Mouse (Mus musculus) embryonic facial prominence, embryonic 10.5 days (tissue): ENCODE results near the gene Rsg1. TPM values are rescaled to one million over a fixed set of nuclear protein-coding genes. Genes with fewer than 3 reads are reported as not detected.

Experiments used
- DNase-seq: peaks from one replicate; pipeline ENCODE4 v3.0.0-alpha.2; 2017; ENCODE audit warnings: low spot score
- H3K27ac ChIP-seq: fragments of 300-500 bp; sonication (generic); replicated peaks from 2 replicates; pipeline ENCODE4 v1.5.1; 2016; ENCODE audit warnings: mild to moderate bottlenecking
- H3K27me3 ChIP-seq: fragments of 300-500 bp; sonication (generic); replicated peaks from 2 replicates; pipeline ENCODE4 v1.6.1; 2016; ENCODE audit warnings: low read depth, mild to moderate bottlenecking; ENCODE audit not compliant: poor library complexity, severe bottlenecking
- H3K36me3 ChIP-seq: fragments of 300-500 bp; sonication (generic); replicated peaks from 2 replicates; pipeline ENCODE4 v1.6.1; 2016; ENCODE audit warnings: mild to moderate bottlenecking, moderate library complexity
- H3K4me1 ChIP-seq: fragments of 300-500 bp; sonication (generic); 2 replicates; pipeline ENCODE4 v1.6.1; 2016
- H3K4me3 ChIP-seq: fragments of 300-500 bp; sonication (generic); 2 replicates; pipeline ENCODE4 v1.5.1; 2016; ENCODE audit warnings: mild to moderate bottlenecking, moderate library complexity
- H3K9me3 ChIP-seq: fragments of 300-500 bp; sonication (generic); 2 replicates; pipeline ENCODE4 v1.6.1; 2016; ENCODE audit warnings: mild to moderate bottlenecking
- WGBS: fragments of 180-500 bp; shearing (Covaris S2); methylation state at CpG from one replicate; pipeline ENCODE4 v1.1.7; 2016; 5-methylcytosine and 5-hydroxymethylcytosine counted together
- polyA plus RNA-seq: library from polyadenylated mRNA; unstranded; fragments of >200 nt; fragmentation: Nextera tagmentation; extraction: Ambion mirVana; gene quantifications from 2 replicates; pipeline ENCODE4 v1.2.1, GENCODE M21; 2016

Gene Rsg1
- polyA plus RNA-seq, 1 experiment from 2014 or later: 8.5 TPM

DNA sequence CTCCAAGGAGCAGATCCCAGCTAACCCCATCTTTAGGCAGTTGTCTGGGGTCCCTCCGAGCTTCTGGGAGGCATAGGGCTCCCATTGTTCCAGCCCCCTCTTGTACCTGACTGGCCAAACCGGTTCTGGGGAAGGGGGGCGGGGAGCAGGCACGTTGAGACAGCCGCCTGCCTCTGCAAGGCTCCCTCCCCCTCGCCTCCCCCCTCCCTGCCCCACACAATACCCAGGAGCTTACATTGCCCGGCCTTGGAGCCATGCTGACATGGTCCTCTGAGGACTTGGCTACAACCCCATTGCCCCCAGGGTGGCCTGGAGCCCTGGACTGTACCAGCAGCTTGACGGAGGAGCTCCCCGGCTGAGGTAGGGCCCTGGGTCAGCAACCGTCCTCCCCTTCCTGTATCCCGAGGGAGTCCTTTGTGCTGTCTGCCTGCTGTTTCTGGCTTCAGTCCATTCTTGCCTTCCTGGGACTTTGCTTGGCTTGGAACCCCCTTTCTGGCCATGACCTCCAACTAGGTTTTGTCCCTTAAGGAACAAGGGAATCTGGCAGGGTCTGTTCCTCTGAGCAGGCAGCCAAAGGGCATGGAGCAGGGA, 29.0 kb downstream of the Rsg1 start:
- H3K27me3 ChIP-seq: peaks cover 100% of the 10 kb centered on the region
- DNase-seq: peak; percentile 74
- H3K9me3 ChIP-seq: no peaks in the 10 kb centered on the region
- 0 out of 2 replicates have a peak, but pooled peaks cover 3% of the 10 kb centered on the region for H3K36me3 ChIP-seq
- H3K4me3 ChIP-seq: peak overlapping the region; percentile 48
- peaks cover 83% of the 10 kb centered on the region for H3K4me1 ChIP-seq
- WGBS: 5% methylated on average over 11 of the region's 11 CpGs
- H3K27ac ChIP-seq: peak overlapping the region; percentile 57

DNA sequence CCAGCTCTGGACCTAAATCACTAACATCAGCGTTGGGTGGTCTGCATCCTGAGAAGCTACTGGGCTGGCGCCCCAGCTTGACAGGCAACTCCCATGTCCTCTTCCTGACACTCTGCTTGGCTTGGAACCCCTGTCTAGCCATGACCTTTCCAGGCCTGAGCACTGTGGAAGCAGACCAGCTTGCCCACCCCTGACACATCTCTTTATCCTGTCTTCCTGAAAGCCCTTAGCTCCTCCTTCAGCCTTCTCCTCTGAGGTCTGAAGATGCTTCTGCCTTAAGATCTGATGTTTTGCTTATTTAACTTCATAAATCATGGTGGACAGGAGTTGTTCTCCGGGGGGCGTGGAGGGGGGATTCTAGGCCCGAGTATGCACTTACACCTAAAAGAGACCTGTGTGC, 29.9 kb downstream of the Rsg1 start:
- Histone ChIP-seq H3K27ac (0 out of 2 replicates have a peak overlapping the region, but pooled peaks have one; percentile 57), H3K27me3 (peaks cover 100% of the 10 kb centered on the region), H3K4me1 (peaks cover 91% of the 10 kb centered on the region), H3K9me3 (no peaks in the 10 kb centered on the region), H3K36me3 (0 out of 2 replicates have a peak, but pooled peaks cover 3% of the 10 kb centered on the region), H3K4me3 (peak overlapping the region; percentile 48)
- DNase-seq: no peak
- WGBS: 60% methylated on average over 5 of the region's 5 CpGs

DNA sequence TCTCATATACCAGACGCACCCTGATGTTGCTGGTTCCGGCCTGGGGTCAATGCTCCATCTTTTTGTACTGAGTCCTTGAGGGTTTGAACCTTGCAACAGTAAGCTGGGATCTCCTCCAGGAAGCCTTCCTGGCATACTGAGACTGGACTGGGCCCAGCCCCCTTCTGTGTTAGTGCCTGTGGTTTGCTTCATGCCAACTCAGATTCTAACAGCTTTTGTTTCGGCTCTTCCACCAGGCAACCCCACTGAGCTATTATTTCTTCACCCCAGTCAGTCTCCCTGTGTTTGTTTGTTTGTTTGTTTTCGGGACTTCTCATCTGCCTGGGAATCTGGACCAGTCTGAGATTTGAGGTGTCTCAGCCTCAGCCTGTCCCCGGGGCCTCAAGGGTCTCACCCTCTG, 30.6 kb downstream of the Rsg1 start:
- Histone ChIP-seq H3K27ac (peak overlapping the region; percentile 62), H3K27me3 (peaks cover 100% of the 10 kb centered on the region), H3K4me3 (peak overlapping the region; percentile 48), H3K36me3 (0 out of 2 replicates have a peak, but pooled peaks cover 6% of the 10 kb centered on the region), H3K4me1 (peaks cover 87% of the 10 kb centered on the region), H3K9me3 (no peaks in the 10 kb centered on the region)
- 41% methylated on average over 5 of the region's 5 CpGs for WGBS
- no peak for DNase-seq

DNA sequence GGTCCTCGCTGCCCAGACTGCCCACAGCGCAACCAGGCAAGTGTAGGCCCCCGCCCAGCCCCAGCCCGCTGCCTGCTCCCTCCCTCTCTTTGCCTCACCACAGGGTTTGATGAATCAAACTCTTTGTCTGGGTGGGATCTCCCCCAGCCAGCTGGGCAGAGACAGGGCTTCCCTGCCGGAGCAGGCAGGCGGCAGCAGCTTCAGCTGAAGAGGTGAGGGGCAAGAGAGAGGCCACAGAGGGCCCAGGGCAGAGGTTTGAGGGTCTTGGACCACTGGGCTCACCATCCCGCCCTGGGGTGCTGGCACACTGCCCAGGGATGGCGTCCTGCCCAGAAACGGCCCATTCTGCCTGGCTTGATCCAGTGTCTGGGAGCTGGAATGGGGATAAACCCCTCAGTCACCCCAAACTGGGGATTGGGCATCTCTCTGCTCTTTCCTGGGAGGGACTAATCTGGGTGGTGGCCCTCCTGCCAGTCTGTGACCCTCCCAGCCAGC, 31.2 kb downstream of the Rsg1 start:
- H3K4me1 ChIP-seq: peaks cover 81% of the 10 kb centered on the region
- DNase-seq: peak; percentile 55
- peak overlapping the region; percentile 48 for H3K4me3 ChIP-seq
- H3K36me3 ChIP-seq: 0 out of 2 replicates have a peak, but pooled peaks cover 6% of the 10 kb centered on the region
- peaks cover 100% of the 10 kb centered on the region for H3K27me3 ChIP-seq
- no peaks in the 10 kb centered on the region for H3K9me3 ChIP-seq
- 13% methylated on average over 9 of the region's 9 CpGs for WGBS
- H3K27ac ChIP-seq: peak overlapping the region; percentile 62

DNA sequence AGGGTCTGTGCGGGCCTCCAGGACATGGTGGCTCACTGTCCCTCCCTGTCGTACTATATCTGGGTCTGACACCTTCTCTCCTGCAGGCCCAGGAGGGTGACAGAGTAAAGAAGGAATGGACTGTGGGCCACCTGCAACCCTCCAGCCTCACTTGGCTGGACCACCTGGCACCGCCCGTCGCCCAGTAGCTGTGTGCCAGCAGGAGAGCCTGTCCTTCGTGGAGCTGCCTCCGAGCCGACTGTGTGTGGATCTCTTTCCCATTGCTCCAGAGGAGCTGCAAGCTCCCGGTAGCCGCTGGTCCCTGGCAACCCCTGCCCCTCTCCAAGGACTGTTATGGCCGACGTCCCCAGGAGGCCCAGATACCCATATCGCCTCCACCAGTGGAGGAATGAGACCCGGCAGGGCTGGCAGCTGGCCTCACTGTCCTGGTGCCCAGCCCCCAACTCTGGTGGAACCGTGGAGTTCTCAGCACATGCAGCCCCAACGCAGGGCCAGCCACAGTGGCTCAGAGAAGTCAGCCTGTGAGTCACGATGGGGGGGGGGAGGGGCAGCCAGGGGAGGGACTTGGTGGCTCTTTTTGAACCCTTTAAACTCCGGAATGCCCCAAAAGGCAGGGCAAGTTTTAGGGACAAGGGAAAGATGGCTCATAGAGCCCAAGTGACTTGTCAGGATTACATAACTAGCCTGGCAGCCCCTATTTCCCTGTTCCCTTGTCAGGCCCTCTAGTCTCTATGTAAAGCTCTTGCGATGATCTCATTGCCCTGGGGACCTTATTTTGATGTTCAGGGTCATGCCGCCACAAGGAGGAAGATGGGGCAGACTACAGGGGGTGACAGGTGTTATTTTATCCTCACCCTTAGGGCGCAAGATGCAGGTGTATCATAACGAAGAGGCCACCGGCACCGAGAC, 32.6 kb downstream of the Rsg1 start:
- no peak for DNase-seq
- H3K27me3 ChIP-seq: peaks cover 100% of the 10 kb centered on the region
- no peaks in the 10 kb centered on the region for H3K9me3 ChIP-seq
- peak overlapping the region; percentile 61; the same call in 1 of the 2 replicates for H3K4me3 ChIP-seq
- no peak overlapping the region for H3K27ac ChIP-seq
- H3K4me1 ChIP-seq: peaks cover 77% of the 10 kb centered on the region
- 23% methylated on average over 24 of the region's 24 CpGs for WGBS
- peaks cover 15% of the 10 kb centered on the region; the same call in 1 of the 2 replicates for H3K36me3 ChIP-seq

DNA sequence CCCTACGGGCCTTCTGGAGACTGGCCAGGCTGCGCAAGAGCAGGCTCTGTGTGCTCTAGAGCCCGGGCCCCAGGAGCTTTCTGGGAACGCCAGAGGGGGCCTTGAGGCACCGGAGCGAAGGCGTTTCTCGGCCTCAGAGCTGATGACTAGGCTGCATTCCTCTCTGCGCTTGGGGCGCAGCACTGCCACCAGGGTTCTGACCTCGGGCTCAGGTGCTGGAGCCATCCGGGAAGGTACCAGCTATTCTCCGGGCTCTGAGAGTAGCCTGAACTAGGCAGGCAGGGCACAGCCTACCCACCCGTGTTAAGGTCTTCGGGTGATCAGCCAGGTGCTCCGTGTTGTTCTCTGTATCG, 33.2 kb downstream of the Rsg1 start:
- WGBS: 2% methylated on average over 17 of the region's 17 CpGs
- peaks cover 19% of the 10 kb centered on the region; the same call in 1 of the 2 replicates for H3K36me3 ChIP-seq

DNA sequence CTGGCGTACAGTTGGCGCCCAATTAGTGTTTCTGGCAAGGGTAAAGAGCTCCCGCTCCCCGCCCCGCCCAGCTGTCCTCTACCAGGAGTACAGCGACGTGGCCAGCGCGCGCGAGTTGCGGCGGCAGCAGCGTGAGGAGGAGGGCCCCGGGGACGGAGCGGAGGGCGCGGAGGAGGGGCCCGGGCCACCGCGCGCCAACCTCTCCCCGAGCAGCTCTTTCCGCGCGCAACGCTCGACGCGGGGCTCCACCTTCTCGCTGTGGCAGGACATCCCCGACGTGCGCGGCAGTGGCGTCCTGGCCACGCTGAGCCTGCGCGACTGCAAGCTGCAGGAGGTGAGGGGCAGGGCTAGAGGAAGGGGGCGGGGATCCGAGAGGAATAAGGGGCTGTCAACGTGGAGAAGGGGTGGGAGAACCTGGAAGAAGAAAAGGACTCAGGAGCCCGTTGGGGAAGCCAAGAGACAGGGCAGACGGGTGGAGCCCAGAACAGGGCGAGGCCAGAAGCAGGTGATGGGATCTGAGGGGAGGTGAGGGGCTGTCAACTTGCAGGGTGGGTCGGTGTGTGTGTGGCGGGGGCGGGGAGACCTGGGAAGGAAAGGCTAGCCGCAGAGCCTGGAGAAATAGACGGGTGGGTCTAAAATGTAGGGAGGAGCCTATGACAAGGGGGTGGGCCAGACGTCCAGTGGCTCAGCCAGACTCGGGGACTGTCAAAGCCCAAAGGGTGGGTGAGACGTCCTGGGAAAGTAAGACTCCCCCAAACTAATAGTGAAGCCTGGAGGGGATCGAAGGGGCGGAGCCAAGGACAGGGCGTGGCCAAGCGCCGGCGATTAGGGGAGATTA, 34.2 kb downstream of the Rsg1 start:
- H3K4me1 ChIP-seq: peaks cover 62% of the 10 kb centered on the region
- H3K36me3 ChIP-seq: peaks cover 19% of the 10 kb centered on the region; the same call in 1 of the 2 replicates
- under 1% methylated on average over 60 of the region's 60 CpGs for WGBS
- no peaks in the 10 kb centered on the region for H3K9me3 ChIP-seq
- peak; percentile 61 for DNase-seq
- H3K27ac ChIP-seq: peak overlapping the region; percentile 35
- peaks cover 88% of the 10 kb centered on the region for H3K27me3 ChIP-seq
- peak overlapping the region; percentile 61 for H3K4me3 ChIP-seq

More for the DNA sequence above, 33.2 kb downstream of the Rsg1 start:
- H3K27ac ChIP-seq: no peak overlapping the region
- no peak for DNase-seq
- H3K27me3 ChIP-seq: peaks cover 99% of the 10 kb centered on the region
- peaks cover 72% of the 10 kb centered on the region for H3K4me1 ChIP-seq
- H3K9me3 ChIP-seq: no peaks in the 10 kb centered on the region
- H3K4me3 ChIP-seq: peak overlapping the region; percentile 61; the same call in 1 of the 2 replicates

DNA sequence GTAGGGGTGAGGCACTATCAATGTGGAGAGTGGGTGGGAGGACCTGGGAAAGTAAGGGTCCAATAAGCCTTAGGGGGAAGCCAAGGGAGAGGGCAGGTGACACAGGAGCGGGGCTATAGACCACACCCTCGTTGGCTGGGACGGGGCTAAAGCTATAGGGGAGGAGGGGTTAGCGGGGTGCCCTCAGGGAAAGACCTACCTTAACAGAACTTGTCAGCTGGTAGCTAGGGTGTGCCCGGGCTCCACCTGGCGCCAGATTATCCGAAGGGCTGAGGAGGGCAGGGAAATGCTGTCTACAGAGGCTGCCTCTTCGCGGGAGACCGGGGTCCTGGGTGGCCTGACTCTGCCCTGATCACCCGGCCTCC, 34.8 kb downstream of the Rsg1 start:
- no peak overlapping the region for H3K27ac ChIP-seq
- 7% methylated on average over 11 of the region's 11 CpGs for WGBS
- H3K4me3 ChIP-seq: peak overlapping the region; percentile 61; the same call in 1 of the 2 replicates
- H3K4me1 ChIP-seq: peaks cover 57% of the 10 kb centered on the region
- peaks cover 19% of the 10 kb centered on the region; the same call in 1 of the 2 replicates for H3K36me3 ChIP-seq
- no peak for DNase-seq
- H3K27me3 ChIP-seq: peaks cover 82% of the 10 kb centered on the region
- no peaks in the 10 kb centered on the region for H3K9me3 ChIP-seq

DNA sequence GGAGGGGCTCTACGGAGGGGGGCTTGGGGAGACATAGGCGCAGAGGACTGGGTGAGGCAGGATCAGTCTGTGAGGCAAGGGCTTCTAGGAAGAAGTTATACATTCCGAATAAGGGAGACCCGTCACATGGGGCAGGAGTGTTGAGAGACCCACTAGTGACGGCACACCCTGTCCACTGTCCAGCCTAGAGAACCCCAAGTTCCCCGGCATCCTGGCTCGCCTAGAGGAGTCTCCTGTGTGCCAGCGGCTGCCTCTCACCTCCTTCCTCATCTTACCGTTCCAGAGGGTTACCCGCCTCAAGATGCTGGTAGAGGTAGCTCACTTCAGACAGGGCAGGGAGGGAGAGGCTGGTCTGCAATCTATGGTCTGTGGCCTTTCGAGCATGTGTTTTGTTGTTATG, 35.6 kb downstream of the Rsg1 start:
- Histone ChIP-seq H3K4me1 (peaks cover 49% of the 10 kb centered on the region), H3K27me3 (peaks cover 75% of the 10 kb centered on the region), H3K36me3 (peaks cover 21% of the 10 kb centered on the region; the same call in 1 of the 2 replicates), H3K9me3 (no peaks in the 10 kb centered on the region), H3K4me3 (no peak overlapping the region), H3K27ac (no peak overlapping the region)
- no peak for DNase-seq
- 75% methylated on average over 11 of the region's 11 CpGs for WGBS

DNA sequence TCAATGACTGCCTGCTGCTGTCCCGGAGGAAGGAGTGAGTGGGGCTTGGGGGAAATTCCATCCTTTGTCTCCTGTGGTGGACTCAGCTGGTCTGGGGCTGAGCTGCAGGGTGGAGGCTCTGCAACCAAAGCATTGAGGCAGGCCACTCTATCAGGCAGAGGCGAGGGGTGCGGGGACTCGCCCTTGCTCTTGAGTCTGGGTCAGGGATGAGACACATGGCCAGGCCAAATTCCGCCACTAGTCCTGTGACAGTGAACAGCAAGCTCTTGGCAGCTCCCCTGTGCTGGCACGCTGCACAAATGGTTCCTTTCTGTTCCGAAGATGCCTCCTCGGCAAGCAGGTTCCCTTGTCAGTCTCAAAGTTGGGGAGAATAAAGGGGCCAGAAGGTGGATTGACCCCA, 37.3 kb downstream of the Rsg1 start:
- H3K9me3 ChIP-seq: no peaks in the 10 kb centered on the region
- peaks cover 37% of the 10 kb centered on the region for H3K4me1 ChIP-seq
- H3K27me3 ChIP-seq: peaks cover 58% of the 10 kb centered on the region
- H3K27ac ChIP-seq: no peak overlapping the region
- peaks cover 21% of the 10 kb centered on the region; the same call in 1 of the 2 replicates for H3K36me3 ChIP-seq
- 79% methylated on average over 8 of the region's 8 CpGs for WGBS
- no peak for DNase-seq
- no peak overlapping the region for H3K4me3 ChIP-seq

DNA sequence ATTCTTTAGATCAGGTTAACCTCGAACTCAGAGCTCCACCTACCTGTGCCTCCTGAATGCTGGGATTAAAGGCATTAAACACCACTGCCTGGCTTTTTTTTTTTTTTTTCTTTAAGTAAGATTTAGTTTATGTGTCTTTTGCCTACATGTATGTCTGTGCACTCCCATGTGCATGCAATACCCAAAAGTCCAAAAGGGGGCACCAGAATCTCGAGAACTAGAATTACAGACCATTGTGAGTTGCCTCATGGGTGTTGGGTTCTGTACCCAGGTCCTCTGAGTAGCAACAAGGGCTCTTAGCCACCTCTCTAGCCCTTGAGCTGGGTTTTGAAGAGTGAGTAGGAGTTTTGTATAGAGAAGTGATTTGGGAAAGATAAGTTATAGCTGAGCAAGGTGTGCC, 38.9 kb downstream of the Rsg1 start:
- WGBS: 74% methylated on average over 2 of the region's 2 CpGs
- Histone ChIP-seq H3K4me3 (no peak overlapping the region), H3K9me3 (no peaks in the 10 kb centered on the region; the same call in 1 of the 2 replicates), H3K4me1 (peaks cover 21% of the 10 kb centered on the region), H3K27ac (no peak overlapping the region), H3K36me3 (peaks cover 28% of the 10 kb centered on the region), H3K27me3 (peaks cover 42% of the 10 kb centered on the region)
- DNase-seq: no peak

DNA sequence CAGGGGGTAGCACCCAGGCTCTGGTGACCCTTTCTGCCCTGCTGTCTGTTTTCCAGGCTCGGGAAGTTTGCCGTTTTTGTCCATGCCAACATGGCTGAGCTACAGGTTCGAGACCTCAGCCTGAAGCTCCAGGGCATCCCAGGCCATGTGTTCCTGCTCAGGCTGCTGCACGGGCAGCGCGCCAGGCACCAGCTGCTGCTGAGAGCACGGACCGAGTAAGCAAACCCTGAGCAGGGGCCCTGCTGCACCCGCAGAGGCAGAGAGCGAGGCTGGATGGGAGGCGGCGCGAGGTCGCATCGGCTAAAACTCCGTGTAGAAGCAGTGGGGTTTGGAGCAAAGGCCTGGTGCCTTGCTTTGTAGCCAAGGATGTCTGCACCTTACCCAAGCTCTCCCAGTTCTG, 40.5 kb downstream of the Rsg1 start:
- no peaks in the 10 kb centered on the region; the same call in 1 of the 2 replicates for H3K9me3 ChIP-seq
- H3K4me3 ChIP-seq: no peak overlapping the region
- DNase-seq: no peak
- peaks cover 26% of the 10 kb centered on the region for H3K36me3 ChIP-seq
- peaks cover 26% of the 10 kb centered on the region for H3K27me3 ChIP-seq
- no peak overlapping the region for H3K27ac ChIP-seq
- WGBS: 86% methylated on average over 16 of the region's 16 CpGs
- H3K4me1 ChIP-seq: peaks cover 8% of the 10 kb centered on the region; the same call in 1 of the 2 replicates
